Mouse (Mus musculus): Measurements from ENCODE around the gene Ppp1r12a.
A peak's percentile ranks its signal among the peaks of the same experiment; 100 is the strongest.

Gene Ppp1r12a

GRCm38 (mm10) chr10:108162297-108163020 is 466 bp downstream of the Ppp1r12a start:
- DNase-seq (ENCODE audit: low read depth): no peak

- DNase-seq (ENCODE audit: low read depth): no peak
Measured at GRCm38 (mm10) chr10:108163021-108163410, 1.0 kb downstream of the Ppp1r12a start.

GRCm38 (mm10) chr10:108163451-108163850 is 1.5 kb downstream of the Ppp1r12a start:
- DNase-seq (ENCODE audit: low read depth): no peak

DNA sequence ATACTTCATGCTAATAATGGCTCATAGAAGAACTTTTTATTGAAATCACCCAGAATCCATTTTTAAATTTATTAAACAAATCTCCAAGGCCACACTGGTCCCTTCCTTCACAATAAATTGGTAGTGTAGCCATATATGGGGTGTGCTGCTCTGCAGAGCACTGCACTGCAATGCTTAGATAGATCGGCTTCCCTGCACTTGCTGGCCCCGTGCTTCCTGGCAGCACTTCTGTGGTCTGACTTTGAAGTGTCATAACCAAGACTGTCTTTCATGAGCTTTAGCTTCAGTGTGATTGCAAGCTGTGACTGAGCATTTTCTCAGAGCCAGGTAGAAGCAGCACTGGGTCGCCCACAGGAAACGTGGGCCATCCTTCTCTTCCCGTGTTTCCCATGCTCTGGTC is 5.8 kb downstream of the Ppp1r12a start:
- no peak for DNase-seq (ENCODE audit: low read depth)

DNA sequence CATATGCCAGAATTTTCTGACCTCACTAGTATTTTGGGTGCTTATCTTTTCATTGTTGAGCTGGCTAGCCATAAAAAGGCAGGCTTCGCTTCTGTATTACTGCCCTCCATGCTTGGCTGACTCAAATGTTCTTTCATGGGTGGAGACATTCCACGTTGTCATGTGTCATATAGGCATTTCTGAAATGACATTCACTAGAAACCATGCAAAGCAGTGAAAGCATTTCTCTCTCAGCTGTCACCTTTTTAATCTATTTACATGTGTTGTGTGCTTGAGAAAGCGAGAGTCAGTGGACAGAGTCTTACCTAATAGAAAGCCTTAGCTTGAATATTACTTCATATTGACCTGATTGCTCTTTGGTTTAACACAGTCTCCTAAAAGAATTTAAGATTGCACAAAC is 8.8 kb downstream of the Ppp1r12a start:
- DNase-seq (ENCODE audit: low read depth): no peak

DNA sequence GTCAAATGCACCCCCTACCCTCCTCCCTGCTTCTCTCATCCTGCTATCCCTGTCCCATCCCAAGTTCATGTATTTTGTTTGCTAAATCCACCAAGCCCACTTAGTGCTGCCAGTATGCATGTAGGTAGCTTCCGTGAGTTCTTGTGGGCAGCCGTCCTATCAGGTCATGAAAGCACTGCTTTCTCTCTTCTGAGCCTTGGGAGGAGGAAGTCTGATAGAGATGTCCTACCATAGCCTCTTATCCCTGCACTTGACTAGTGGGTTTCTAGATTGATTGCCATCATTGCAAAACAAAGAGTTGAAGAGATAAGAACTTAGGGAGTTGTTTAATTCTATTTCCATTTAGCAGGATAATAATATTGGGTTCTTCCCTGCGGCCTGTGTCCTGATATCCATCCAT is 9.6 kb downstream of the Ppp1r12a start:
- no peak for DNase-seq (ENCODE audit: low read depth)

DNA sequence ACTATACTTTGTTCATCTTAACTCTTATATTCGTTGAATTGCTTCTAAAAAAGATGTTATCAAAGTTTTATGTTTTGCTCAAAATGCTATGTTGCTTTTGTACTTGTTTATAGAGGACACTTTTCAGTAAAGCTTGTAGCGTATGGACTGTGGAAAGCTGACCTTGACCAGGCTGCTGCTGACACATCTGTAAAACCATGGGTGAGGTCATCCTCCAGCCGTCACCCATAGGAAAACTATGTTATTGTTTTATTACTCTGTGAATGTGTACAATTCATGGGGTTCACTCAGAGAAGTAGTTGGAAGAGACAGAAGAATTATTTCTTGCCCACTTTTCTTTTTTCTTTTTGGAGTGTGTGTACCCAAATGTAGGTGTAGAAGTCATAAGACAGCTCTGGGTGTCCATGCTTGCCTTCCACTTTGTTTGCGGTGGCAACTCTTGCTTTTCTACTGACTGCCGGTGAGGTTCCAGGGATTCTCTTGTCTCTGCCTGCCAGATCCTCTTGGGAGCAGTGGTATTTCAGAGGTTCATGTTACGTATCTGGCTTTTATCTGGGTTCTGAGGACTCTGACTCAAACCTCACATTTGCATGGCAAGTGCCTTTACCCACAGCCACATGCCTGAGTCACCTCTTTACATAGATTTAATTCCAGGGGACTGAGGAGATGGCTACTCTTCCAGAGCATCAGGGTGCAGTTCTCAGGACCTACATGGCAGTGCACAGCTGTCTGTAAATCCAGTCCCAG is 11.0 kb downstream of the Ppp1r12a start:
- DNase-seq (ENCODE audit: low read depth): no peak

GRCm38 (mm10) chr10:108174107-108174506 is 12.1 kb downstream of the Ppp1r12a start:
- DNase-seq (ENCODE audit: low read depth): no peak

- DNase-seq (ENCODE audit: low read depth): no peak
Measured at GRCm38 (mm10) chr10:108175885-108176284, 13.9 kb downstream of the Ppp1r12a start.

DNA sequence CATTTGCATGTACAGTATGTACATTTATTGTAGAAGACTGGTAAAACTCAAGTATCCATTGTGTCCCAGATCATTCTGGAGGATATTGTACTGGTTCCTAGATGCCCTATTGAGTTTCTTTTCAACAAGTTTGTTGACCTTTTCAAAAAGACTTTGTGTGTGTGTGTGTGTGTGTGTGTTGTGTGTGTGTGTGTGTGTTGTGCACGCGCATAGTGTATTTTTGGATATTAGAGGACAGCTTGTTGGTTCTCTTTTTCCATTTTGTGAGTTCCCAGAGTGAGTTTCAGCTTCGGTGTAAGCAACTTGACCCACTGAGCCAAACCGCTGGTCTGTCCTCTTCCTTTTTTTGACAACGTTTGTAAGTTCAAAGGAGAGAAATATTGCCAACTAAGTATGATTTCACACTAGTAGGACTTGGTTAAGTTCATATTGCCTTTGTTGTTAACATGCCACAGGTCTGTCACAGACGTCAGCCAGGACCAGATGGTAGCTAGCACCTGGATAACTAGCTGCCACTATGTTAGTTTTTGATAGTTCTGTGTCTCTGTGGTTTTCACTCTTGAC is 16.4 kb downstream of the Ppp1r12a start:
- DNase-seq (ENCODE audit: low read depth): no peak

GRCm38 (mm10) chr10:108179404-108179803 is 17.4 kb downstream of the Ppp1r12a start:
- DNase-seq (ENCODE audit: low read depth): no peak

DNA sequence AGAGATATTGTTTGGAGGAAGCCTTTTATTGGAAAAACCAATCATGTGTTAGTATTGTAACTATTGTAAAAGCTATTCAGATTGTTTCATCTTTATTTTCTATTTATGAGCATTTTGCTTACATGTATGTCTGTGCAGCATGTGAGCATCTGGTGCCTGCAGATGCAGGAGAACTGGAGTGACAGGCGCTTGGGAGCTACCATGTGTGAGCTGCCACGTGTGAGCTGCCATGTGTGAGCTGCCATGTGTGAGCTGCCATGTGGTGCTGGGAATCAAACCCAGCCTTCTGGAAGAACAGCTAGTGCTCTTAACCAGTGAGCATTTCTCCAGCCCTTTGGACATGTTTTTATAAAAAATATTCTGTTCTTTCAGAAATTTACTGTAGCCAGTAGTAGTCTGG is 18.3 kb downstream of the Ppp1r12a start:
- no peak for DNase-seq (ENCODE audit: low read depth)

GRCm38 (mm10) chr10:108181893-108182292 is 19.9 kb downstream of the Ppp1r12a start:
- no peak for DNase-seq (ENCODE audit: low read depth)

DNA sequence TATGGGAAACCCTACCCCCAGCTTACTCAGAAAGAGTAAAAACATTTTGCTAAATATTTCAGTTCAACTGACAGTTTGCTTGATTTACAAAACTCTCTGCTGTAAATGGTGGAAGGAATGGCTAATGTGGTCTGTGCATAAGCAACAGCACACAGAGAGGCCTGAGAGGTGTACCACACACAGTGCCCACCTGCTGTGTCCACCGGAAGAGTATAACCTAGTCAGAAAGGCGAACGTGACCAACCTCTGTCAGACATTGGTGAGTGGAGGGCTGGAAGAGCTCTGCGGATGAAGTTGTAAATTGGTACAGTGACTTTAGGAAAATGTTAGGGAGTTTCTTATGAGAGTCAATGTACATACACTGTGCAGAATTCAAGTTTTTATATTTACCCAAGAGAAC is 20.4 kb downstream of the Ppp1r12a start:
- DNase-seq (ENCODE audit: low read depth): no peak

GRCm38 (mm10) chr10:108184763-108185162 is 22.8 kb downstream of the Ppp1r12a start:
- peak; percentile 51 for DNase-seq (ENCODE audit: low read depth)

GRCm38 (mm10) chr10:108185265-108185664 is 23.3 kb downstream of the Ppp1r12a start:
- no peak for DNase-seq (ENCODE audit: low read depth)

DNA sequence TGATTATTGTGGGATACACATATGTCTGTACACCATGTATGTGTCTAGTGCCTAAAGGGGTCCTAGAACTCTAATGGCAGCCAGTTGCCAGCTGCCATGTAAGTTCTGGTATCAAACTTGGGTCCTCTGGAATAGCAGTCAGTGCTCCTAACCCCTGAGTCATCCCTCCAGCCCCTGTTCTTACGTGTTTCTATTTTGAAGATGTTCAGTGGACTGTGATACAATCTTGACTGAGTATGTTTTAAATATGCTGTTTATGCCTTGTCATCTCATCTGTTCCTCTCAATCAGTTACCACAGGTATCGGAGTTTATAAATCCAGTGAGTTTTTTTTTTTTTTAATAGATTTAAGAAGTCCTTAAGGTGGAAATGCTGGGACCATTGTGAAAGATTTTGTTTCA is 27.3 kb downstream of the Ppp1r12a start:
- no peak for DNase-seq (ENCODE audit: low read depth)

DNA sequence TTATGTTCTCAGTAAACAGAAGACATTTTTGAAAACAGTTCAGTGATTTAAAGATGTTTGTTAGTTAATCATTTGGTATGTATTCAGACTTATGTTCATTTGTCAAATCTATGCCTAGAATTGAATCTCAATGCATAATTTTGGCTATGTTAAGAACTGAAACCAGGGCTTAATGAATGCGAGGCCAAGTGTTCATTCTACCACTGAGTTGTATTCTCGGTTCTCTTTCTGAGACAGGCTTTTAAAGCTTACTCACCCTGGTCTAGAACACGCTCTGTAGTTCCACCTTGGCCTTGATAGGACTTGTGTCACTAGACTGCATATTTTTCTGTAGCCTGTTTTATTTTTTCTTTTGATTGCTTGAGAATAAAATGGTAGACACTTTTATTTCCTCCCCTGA is 28.0 kb downstream of the Ppp1r12a start:
- DNase-seq (ENCODE audit: low read depth): no peak

GRCm38 (mm10) chr10:108190626-108191025 is 28.6 kb downstream of the Ppp1r12a start:
- no peak for DNase-seq (ENCODE audit: low read depth)

GRCm38 (mm10) chr10:108191381-108191787 is 29.4 kb downstream of the Ppp1r12a start:
- DNase-seq (ENCODE audit: low read depth): no peak

DNA sequence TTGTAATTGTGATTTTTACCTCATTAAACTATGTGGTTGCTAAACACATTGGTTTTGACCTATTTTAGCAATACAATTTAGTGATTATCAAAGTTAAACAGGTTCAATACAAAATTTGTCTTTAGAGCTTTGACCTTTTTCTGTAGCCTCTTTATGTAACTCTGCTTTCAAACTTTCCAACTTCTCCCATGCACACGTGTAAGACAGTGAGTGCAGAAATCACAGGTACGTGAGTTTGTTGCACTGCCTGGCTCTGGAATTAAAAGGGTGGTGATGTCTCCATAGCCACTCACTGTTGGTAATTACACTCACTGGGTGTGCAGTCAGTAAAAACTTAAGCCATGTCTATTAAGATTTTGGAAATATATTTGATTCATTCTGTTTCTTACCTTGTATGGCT is 30.3 kb downstream of the Ppp1r12a start:
- DNase-seq (ENCODE audit: low read depth): no peak

DNA sequence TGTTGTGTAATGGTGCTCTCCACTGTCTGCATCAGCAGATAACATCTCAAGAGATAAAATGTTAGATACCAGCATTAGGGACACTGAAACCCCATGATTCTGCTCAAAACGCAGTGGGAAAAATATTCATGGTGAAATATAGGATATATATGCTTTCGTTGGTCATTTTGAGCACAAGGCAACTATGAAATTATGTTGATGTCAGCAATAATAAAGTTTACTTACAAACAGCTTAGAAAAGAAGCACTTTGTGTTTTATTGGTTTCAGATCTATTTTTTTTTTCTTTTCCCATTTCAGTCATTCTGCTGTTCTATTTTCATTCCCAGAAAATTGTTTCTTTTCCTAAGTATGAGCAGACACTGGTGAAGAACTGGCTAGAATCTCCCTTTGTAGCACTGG is 34.1 kb downstream of the Ppp1r12a start:
- no peak for DNase-seq (ENCODE audit: low read depth)

GRCm38 (mm10) chr10:108197498-108197897 is 35.5 kb downstream of the Ppp1r12a start:
- no peak for DNase-seq (ENCODE audit: low read depth)

All from fibroblast of lung, adult 2 months (primary cell).